Mouse (Mus musculus): ENCODE data around the gene Ahsg. TPM values are rescaled to one million over a fixed set of nuclear protein-coding genes. Genes with fewer than 3 reads are reported as not detected.
A peak's percentile ranks its signal among the peaks of the same experiment; 100 is the strongest.

Gene Ahsg
- polyA plus RNA-seq, 1 experiment from 2014 or later: 4.6 TPM

GRCm38 (mm10) chr16:22878716-22879115, 12.4 kb upstream of the Ahsg start:
- Histone ChIP-seq H3K27me3 (ENCODE audit: control insufficient read depth, insufficient read depth, low read length) (peaks cover 3% of the 10 kb centered on the region; the same call in 1 of the 2 replicates), H3K36me3 (ENCODE audit: control insufficient read depth, insufficient read depth, low read length) (peaks cover 2% of the 10 kb centered on the region; the same call in 1 of the 2 replicates), H3K4me1 (ENCODE audit: control insufficient read depth in 2 of 2, insufficient read depth in 2 of 2, low read length in 2 of 2) (peaks cover 0 to 6% of the 10 kb centered on the region in 2 experiments; a peak in 2 of 4 replicates), H3K4me3 (ENCODE audit: control insufficient read depth in 1 of 2, insufficient read depth in 1 of 2, low read depth in 1 of 2, low read length in 2 of 2) (no peak overlapping the region), H3K9me3 (ENCODE audit: control insufficient read depth, low read length) (no peaks in the 10 kb centered on the region), H3K4me2 (ENCODE audit: low read length) (no peak overlapping the region), H3K27ac (replicated peaks in 1 of 2; ENCODE audit: control insufficient read depth in 1 of 2, insufficient read depth in 1 of 2, low read depth in 2 of 2, low read length in 2 of 2) (no peak overlapping the region), H3K9ac (ENCODE audit: low read length) (no peak overlapping the region)
- ATAC-seq (ENCODE audit: insufficient number of reproducible peaks, insufficient read depth, low FRiP score, low read depth): no peak
- WGBS: 74% methylated on average over 7 of the region's 7 CpGs

- 64% methylated on average over 7 of the region's 7 CpGs for WGBS
- Histone ChIP-seq H3K4me2 (ENCODE audit: low read length) (no peak overlapping the region), H3K9ac (ENCODE audit: low read length) (no peak overlapping the region), H3K9me3 (ENCODE audit: control insufficient read depth, low read length) (no peaks in the 10 kb centered on the region), H3K27ac (replicated peaks in 1 of 2; ENCODE audit: control insufficient read depth in 1 of 2, insufficient read depth in 1 of 2, low read depth in 2 of 2, low read length in 2 of 2) (no peak overlapping the region), H3K36me3 (ENCODE audit: control insufficient read depth, insufficient read depth, low read length) (no peaks in the 10 kb centered on the region), H3K27me3 (ENCODE audit: control insufficient read depth, insufficient read depth, low read length) (peaks cover 3% of the 10 kb centered on the region; the same call in 1 of the 2 replicates), H3K4me1 (ENCODE audit: control insufficient read depth in 2 of 2, insufficient read depth in 2 of 2, low read length in 2 of 2) (peaks cover 0 to 6% of the 10 kb centered on the region in 2 experiments; a peak in 2 of 4 replicates), H3K4me3 (ENCODE audit: control insufficient read depth in 1 of 2, insufficient read depth in 1 of 2, low read depth in 1 of 2, low read length in 2 of 2) (no peak overlapping the region)
- no peak for ATAC-seq (ENCODE audit: insufficient number of reproducible peaks, insufficient read depth, low FRiP score, low read depth)
These were observed 11.0 kb upstream of the Ahsg start for GRCm38 (mm10) chr16:22879945-22880595.

GRCm38 (mm10) chr16:22880900-22881299, 10.2 kb upstream of the Ahsg start:
- Histone ChIP-seq H3K4me1 (ENCODE audit: control insufficient read depth in 2 of 2, insufficient read depth in 2 of 2, low read length in 2 of 2) (peaks cover 0 to 8% of the 10 kb centered on the region in 2 experiments; a peak in 2 of 4 replicates), H3K4me2 (ENCODE audit: low read length) (no peak overlapping the region), H3K9ac (ENCODE audit: low read length) (no peak overlapping the region), H3K9me3 (ENCODE audit: control insufficient read depth, low read length) (no peaks in the 10 kb centered on the region), H3K27me3 (ENCODE audit: control insufficient read depth, insufficient read depth, low read length) (peaks cover 3% of the 10 kb centered on the region; the same call in 1 of the 2 replicates), H3K4me3 (ENCODE audit: control insufficient read depth in 1 of 2, insufficient read depth in 1 of 2, low read depth in 1 of 2, low read length in 2 of 2) (no peak overlapping the region), H3K36me3 (ENCODE audit: control insufficient read depth, insufficient read depth, low read length) (no peaks in the 10 kb centered on the region), H3K27ac (replicated peaks in 1 of 2; ENCODE audit: control insufficient read depth in 1 of 2, insufficient read depth in 1 of 2, low read depth in 2 of 2, low read length in 2 of 2) (no peak overlapping the region)
- 26% methylated on average over 6 of the region's 6 CpGs for WGBS
- no peak; the same call in 1 of the 2 replicates for ATAC-seq (ENCODE audit: insufficient number of reproducible peaks, insufficient read depth, low FRiP score, low read depth)

GRCm38 (mm10) chr16:22881487-22881886, 9.6 kb upstream of the Ahsg start:
- Histone ChIP-seq H3K4me1 (ENCODE audit: control insufficient read depth in 2 of 2, insufficient read depth in 2 of 2, low read length in 2 of 2) (peaks cover 0 to 8% of the 10 kb centered on the region in 2 experiments; a peak in 2 of 4 replicates), H3K9ac (ENCODE audit: low read length) (no peak overlapping the region), H3K36me3 (ENCODE audit: control insufficient read depth, insufficient read depth, low read length) (no peaks in the 10 kb centered on the region), H3K4me3 (ENCODE audit: control insufficient read depth in 1 of 2, insufficient read depth in 1 of 2, low read depth in 1 of 2, low read length in 2 of 2) (no peak overlapping the region), H3K4me2 (ENCODE audit: low read length) (no peak overlapping the region), H3K9me3 (ENCODE audit: control insufficient read depth, low read length) (no peaks in the 10 kb centered on the region), H3K27me3 (ENCODE audit: control insufficient read depth, insufficient read depth, low read length) (peaks cover 3% of the 10 kb centered on the region; the same call in 1 of the 2 replicates), H3K27ac (replicated peaks in 1 of 2; ENCODE audit: control insufficient read depth in 1 of 2, insufficient read depth in 1 of 2, low read depth in 2 of 2, low read length in 2 of 2) (no peak overlapping the region)
- 46% methylated on average over 4 of the region's 4 CpGs for WGBS
- ATAC-seq (ENCODE audit: insufficient number of reproducible peaks, insufficient read depth, low FRiP score, low read depth): 0 out of 2 replicates have a peak, but pooled peaks have one; percentile 25

- Histone ChIP-seq H3K9me3 (ENCODE audit: control insufficient read depth, low read length) (no peaks in the 10 kb centered on the region), H3K4me1 (ENCODE audit: control insufficient read depth in 2 of 2, insufficient read depth in 2 of 2, low read length in 2 of 2) (peaks cover 0 to 8% of the 10 kb centered on the region in 2 experiments; a peak in 2 of 4 replicates), H3K36me3 (ENCODE audit: control insufficient read depth, insufficient read depth, low read length) (no peaks in the 10 kb centered on the region), H3K4me3 (ENCODE audit: control insufficient read depth in 1 of 2, insufficient read depth in 1 of 2, low read depth in 1 of 2, low read length in 2 of 2) (no peak overlapping the region), H3K27ac (replicated peaks in 1 of 2; ENCODE audit: control insufficient read depth in 1 of 2, insufficient read depth in 1 of 2, low read depth in 2 of 2, low read length in 2 of 2) (no peak overlapping the region), H3K4me2 (ENCODE audit: low read length) (no peak overlapping the region), H3K9ac (ENCODE audit: low read length) (no peak overlapping the region), H3K27me3 (ENCODE audit: control insufficient read depth, insufficient read depth, low read length) (no peaks in the 10 kb centered on the region)
- ATAC-seq (ENCODE audit: insufficient number of reproducible peaks, insufficient read depth, low FRiP score, low read depth): no peak
- WGBS: 64% methylated on average over 5 of the region's 5 CpGs
These were observed 7.6 kb upstream of the Ahsg start for GRCm38 (mm10) chr16:22883441-22883840.

- H3K27ac ChIP-seq (replicated peaks in 1 of 2; ENCODE audit: control insufficient read depth in 1 of 2, insufficient read depth in 1 of 2, low read depth in 2 of 2, low read length in 2 of 2): no peak overlapping the region
- no peak for ATAC-seq (ENCODE audit: insufficient number of reproducible peaks, insufficient read depth, low FRiP score, low read depth)
- no peaks in the 10 kb centered on the region for H3K9me3 ChIP-seq (ENCODE audit: control insufficient read depth, low read length)
- H3K9ac ChIP-seq (ENCODE audit: low read length): no peak overlapping the region
- H3K4me1 ChIP-seq (ENCODE audit: control insufficient read depth in 2 of 2, insufficient read depth in 2 of 2, low read length in 2 of 2): peaks cover 0 to 8% of the 10 kb centered on the region in 2 experiments; a peak in 2 of 4 replicates
- no peaks in the 10 kb centered on the region for H3K36me3 ChIP-seq (ENCODE audit: control insufficient read depth, insufficient read depth, low read length)
- no peaks in the 10 kb centered on the region for H3K27me3 ChIP-seq (ENCODE audit: control insufficient read depth, insufficient read depth, low read length)
- no peak overlapping the region for H3K4me2 ChIP-seq (ENCODE audit: low read length)
- no peak overlapping the region for H3K4me3 ChIP-seq (ENCODE audit: control insufficient read depth in 1 of 2, insufficient read depth in 1 of 2, low read depth in 1 of 2, low read length in 2 of 2)
- WGBS: 27% methylated on average over 4 of the region's 4 CpGs
These were observed 5.7 kb upstream of the Ahsg start for GRCm38 (mm10) chr16:22885356-22885755.

GRCm38 (mm10) chr16:22886726-22887125, 4.4 kb upstream of the Ahsg start:
- no peak for ATAC-seq (ENCODE audit: insufficient number of reproducible peaks, insufficient read depth, low FRiP score, low read depth)
- H3K9me3 ChIP-seq (ENCODE audit: control insufficient read depth, low read length): no peaks in the 10 kb centered on the region
- no peaks in the 10 kb centered on the region for H3K36me3 ChIP-seq (ENCODE audit: control insufficient read depth, insufficient read depth, low read length)
- H3K4me2 ChIP-seq (ENCODE audit: low read length): no peak overlapping the region
- peaks cover 0 to 4% of the 10 kb centered on the region in 2 experiments; a peak in 2 of 4 replicates for H3K4me1 ChIP-seq (ENCODE audit: control insufficient read depth in 2 of 2, insufficient read depth in 2 of 2, low read length in 2 of 2)
- H3K27ac ChIP-seq (replicated peaks in 1 of 2; ENCODE audit: control insufficient read depth in 1 of 2, insufficient read depth in 1 of 2, low read depth in 2 of 2, low read length in 2 of 2): no peak overlapping the region
- no peak overlapping the region for H3K4me3 ChIP-seq (ENCODE audit: control insufficient read depth in 1 of 2, insufficient read depth in 1 of 2, low read depth in 1 of 2, low read length in 2 of 2)
- 55% methylated on average over 3 of the region's 3 CpGs for WGBS
- no peak overlapping the region for H3K9ac ChIP-seq (ENCODE audit: low read length)
- H3K27me3 ChIP-seq (ENCODE audit: control insufficient read depth, insufficient read depth, low read length): no peaks in the 10 kb centered on the region
